Mouse (Mus musculus) Muller cell, postnatal 12 days (primary cell): ENCODE results near the gene Zfr.
"Not testable (repeated sequence)": the region's sequence is repeated elsewhere in the genome, so short reads cannot be mapped to it uniquely, and the experiment has no call there.

Experiments
- DNase-seq: peaks from one replicate; pipeline ENCODE4 v3.0.0-alpha.2; 2015; ENCODE audit errors: inconsistent ontology term

The Zfr gene

GRCm38 (mm10) chr15:12106430-12106829 is 11.2 kb upstream of the Zfr start:
- DNase-seq, result no peak

DNA sequence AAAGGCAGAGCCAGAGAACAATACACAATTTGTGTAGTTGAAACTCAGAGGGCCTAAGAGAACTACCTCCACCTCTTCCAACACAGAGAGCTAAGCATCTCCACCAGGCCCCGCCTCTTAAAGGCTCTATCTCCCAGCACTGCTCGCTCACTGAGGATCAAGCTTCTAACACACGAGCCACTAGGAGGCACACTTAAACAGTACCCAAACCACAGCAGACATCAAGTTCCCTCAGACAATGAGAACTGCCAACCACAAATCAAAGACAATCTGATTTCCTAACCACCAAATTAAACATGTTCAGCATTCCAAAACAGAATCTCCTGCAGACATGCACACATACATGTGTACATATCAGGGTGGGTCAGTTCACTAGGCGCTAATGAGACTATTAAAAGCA is 9.4 kb upstream of the Zfr start:
- no peak for DNase-seq

GRCm38 (mm10) chr15:12108922-12109321 is 8.7 kb upstream of the Zfr start:
- DNase-seq, result not testable (repeated sequence)

GRCm38 (mm10) chr15:12111232-12111631 is 6.4 kb upstream of the Zfr start:
- DNase-seq, result peak; percentile 90

DNA sequence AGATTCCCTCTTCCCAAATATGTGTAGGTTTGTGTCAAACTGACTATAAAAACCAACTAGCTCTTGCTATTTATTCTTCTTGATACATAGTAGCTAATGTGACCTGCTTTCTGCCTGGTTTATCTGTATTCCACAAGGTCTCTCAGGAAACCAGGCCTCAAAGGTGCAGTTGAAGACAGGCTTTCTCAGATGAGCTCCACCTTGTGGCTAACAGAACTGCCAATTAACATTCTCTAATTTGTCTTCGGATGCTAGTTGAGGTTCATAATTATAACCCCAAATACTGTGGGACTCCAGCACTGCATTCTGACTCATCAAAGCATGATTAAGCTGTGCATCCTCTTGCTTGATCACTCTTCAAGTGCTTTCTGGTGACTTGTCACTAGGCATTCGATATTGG is 4.2 kb upstream of the Zfr start:
- DNase-seq, result peak; percentile 89

GRCm38 (mm10) chr15:12114546-12114945 is 3.1 kb upstream of the Zfr start:
- no peak for DNase-seq

- no peak for DNase-seq
These were observed 1.9 kb upstream of the Zfr start for GRCm38 (mm10) chr15:12115722-12116230.

GRCm38 (mm10) chr15:12118093-12118431 is 431 bp downstream of the Zfr start:
- DNase-seq, result no peak

- DNase-seq, result peak; percentile 67
These were observed 949 bp downstream of the Zfr start for GRCm38 (mm10) chr15:12118432-12119128.

- no peak for DNase-seq
These were observed 1.5 kb downstream of the Zfr start for GRCm38 (mm10) chr15:12119129-12119466.

- no peak for DNase-seq
These were observed 7.3 kb downstream of the Zfr start for GRCm38 (mm10) chr15:12124913-12125312.

DNA sequence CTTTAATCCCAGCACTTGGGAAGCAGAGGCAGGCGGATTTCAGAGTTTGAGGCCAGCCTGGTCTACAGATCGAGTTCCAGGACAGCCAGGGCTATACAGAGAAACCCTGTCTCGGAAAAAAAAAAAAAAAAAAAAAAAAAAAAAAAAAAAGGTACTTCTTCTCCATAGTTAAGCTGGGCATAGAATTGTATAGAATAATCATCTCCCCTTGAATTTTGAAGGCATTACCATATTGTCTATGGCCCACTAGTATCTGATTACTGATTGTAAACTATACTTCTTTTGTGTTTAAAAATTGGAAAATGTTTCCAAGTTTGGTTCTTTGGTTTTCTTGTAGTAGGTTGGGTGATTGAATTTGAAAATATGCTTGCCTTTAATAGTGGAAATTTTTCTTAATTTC is 13.2 kb downstream of the Zfr start:
- DNase-seq, result not testable (repeated sequence)

GRCm38 (mm10) chr15:12134546-12134945 is 16.9 kb downstream of the Zfr start:
- DNase-seq, result no peak

DNA sequence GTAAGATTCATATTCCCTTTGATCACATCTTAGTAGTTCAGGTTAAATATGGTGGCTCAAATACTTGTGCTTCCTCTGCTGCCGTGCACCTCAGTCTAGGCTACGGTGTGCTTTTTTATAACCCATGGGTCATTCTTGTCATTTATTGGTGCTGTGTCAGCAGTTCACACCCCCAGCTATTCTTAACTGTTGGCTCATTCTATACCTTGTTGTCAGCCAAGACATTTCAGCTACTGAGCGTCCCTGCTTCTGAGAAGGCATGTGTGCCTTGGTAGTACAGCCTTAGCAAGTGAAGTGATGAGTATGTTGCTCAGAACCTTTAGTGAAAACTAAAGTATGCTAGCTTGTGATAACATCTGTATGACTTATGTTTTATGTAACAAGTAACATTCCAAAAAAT is 17.7 kb downstream of the Zfr start:
- no peak for DNase-seq

- no peak for DNase-seq
These were observed 18.7 kb downstream of the Zfr start for GRCm38 (mm10) chr15:12136371-12136770.

- DNase-seq, result no peak
These were observed 23.5 kb downstream of the Zfr start for GRCm38 (mm10) chr15:12140985-12141729.

DNA sequence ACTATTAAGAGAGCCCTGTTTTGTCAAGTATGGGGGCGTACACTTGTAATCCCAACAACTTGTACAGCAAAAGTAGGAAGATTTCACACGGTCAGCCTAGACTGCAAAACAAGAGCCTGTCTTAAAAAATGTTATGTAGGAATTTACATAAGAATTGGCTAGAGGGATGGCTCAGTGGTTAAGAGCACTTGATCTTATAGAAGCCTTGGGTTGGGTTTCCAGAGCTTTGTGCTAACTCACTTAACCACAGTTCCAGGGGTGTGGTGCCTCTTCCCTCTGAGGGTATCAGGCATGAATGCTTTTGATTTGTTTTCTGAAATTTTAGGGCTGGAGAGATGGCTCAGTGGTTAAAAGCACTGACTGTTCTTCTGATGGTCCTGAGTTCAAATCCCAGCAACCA is 29.8 kb downstream of the Zfr start:
- DNase-seq, result no peak

DNA sequence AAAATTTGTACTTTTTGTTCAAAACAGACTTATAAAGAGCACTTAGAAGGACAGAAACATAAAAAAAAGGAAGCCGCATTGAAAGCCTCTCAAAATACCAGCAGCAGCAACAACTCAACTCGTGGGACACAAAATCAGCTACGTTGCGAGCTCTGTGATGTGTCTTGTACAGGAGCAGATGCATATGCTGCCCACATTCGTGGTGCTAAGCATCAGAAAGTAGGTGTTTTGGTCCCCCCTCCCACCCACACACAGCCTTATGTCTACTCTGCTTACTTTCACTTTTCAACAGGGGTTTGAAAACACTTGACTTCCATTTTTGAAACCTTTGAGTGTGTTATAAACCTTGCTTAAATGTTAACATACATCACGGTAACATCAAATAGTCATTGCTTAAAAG is 31.9 kb downstream of the Zfr start:
- no peak for DNase-seq

DNA sequence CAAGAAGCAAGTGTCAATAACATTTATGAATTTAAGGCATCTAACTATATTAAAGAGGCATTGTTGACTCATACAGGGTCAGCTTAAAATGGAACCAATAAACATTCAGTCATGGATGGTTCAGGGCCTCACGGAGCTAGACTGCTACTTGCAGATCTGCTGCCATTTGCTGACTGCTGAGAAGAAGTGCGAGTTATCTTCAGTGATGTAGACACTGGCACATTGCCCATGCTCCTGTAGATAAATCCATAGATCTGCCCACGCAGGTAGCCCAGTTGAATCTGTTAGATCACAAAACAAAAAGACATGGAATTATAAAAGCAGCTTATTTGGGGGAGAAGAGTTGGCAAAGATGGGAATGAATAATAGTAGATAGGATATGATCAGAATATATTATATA is 36.1 kb downstream of the Zfr start:
- no peak for DNase-seq

- DNase-seq, result no peak
These were observed 60.5 kb downstream of the Zfr start for GRCm38 (mm10) chr15:12178126-12178525.

- not testable (repeated sequence) for DNase-seq
These were observed 63.7 kb downstream of the Zfr start for GRCm38 (mm10) chr15:12181181-12181805.

- DNase-seq, result no peak
These were observed 76.5 kb downstream of the Zfr start for GRCm38 (mm10) chr15:12193880-12194816.
